Mouse (Mus musculus) Patski (cell line): Measurements from ENCODE around the gene Dclk1. TPM values are rescaled to one million over a fixed set of nuclear protein-coding genes. Genes with fewer than 3 reads are reported as not detected.

ENCODE experiments used
- ATAC-seq: fragments of 100-300 bp; one replicate; pipeline ENCODE4 v1.8.0; 2021
- CTCF ChIA-PET: fragments of 350-600 bp; sonication (Branson Sonifier 250); formaldehyde crosslinking; loops from one replicate; lab custom pipeline; 2022; ENCODE audit warnings: inconsistent platforms; lab: Charles Lee
- POLR2A ChIA-PET: fragments of 350-600 bp; sonication (Branson Sonifier 250); formaldehyde crosslinking; loops from one replicate; lab custom pipeline; 2022; ENCODE audit warnings: antibody characterized with exemption, inconsistent platforms; lab: Charles Lee
- DNase-seq: peaks from one replicate; pipeline ENCODE4 v3.0.0-alpha.2; 2011; ENCODE audit warnings: low read depth, low spot score
- H3K27me3 ChIP-seq: fragments of 371-371 bp; one replicate; pipeline ENCODE4 v1.5.1; 2021
- CTCF ChIP-seq: fragments of 100-300 bp; IDR thresholded peaks from one replicate; pipeline ENCODE4 v1.5.1; 2021
- in situ Hi-C: fragments of 300-500 bp; cut with MboI; formaldehyde crosslinking; loops from 3 replicates; pipeline ENCODE4 v1.11.1; 2018; ENCODE audit warnings: low pct_unique_long_range_greater_than_20kb, mixed read lengths
- polyA plus RNA-seq: library from polyadenylated mRNA; unstranded; gene quantifications from one replicate; pipeline ENCODE4 v1.2.3, GENCODE M21; 2021

Gene Dclk1
- polyA plus RNA-seq, 1 experiment from 2014 or later = 16.7 TPM

- no peak for DNase-seq
- ATAC-seq = no peak
- POLR2A ChIA-PET = no interaction called here
- H3K27me3 ChIP-seq = no peaks in the 10 kb centered on the region
- in situ Hi-C loops = loop anchor here (5.0 kb wide), 1 partner anchor 474 kb away; no protein-coding TSS in a partner anchor
- CTCF ChIA-PET = no interaction called here
- no peak for TF ChIP-seq CTCF
These were observed 281.1 kb downstream of the Dclk1 start for GRCm38 (mm10) chr3:55523224-55523623.

- in situ Hi-C loops = loop anchor here (5.0 kb wide), 1 partner anchor 473 kb away; no protein-coding TSS in a partner anchor
- TF ChIP-seq CTCF = no peak
- DNase-seq = no peak
- no peak for ATAC-seq
- CTCF ChIA-PET = no interaction called here
- POLR2A ChIA-PET = no interaction called here
- no peaks in the 10 kb centered on the region for H3K27me3 ChIP-seq
These were observed 281.7 kb downstream of the Dclk1 start for GRCm38 (mm10) chr3:55523735-55524477.

- no peaks in the 10 kb centered on the region for H3K27me3 ChIP-seq
- DNase-seq (peak; percentile 94), ATAC-seq (peak; percentile 88)
- ChIA-PET CTCF (interaction anchor here (1.3 kb wide), 1 partner anchor 49 kb away, joined by 3 read pairs; no protein-coding TSS in a partner anchor), POLR2A (no interaction called here)
- in situ Hi-C loops = loop anchor here (5.0 kb wide), 1 partner anchor 473 kb away; no protein-coding TSS in a partner anchor
- no peak for TF ChIP-seq CTCF
These were observed 282.5 kb downstream of the Dclk1 start for GRCm38 (mm10) chr3:55524491-55525195.

- DNase-seq (no peak), ATAC-seq (no peak)
- no peaks in the 10 kb centered on the region for H3K27me3 ChIP-seq
- ChIA-PET CTCF (no interaction called here), POLR2A (no interaction called here)
- in situ Hi-C loops = no loop called here
- TF ChIP-seq CTCF = no peak
These were observed 284.3 kb downstream of the Dclk1 start for GRCm38 (mm10) chr3:55526470-55526869.

GRCm38 (mm10) chr3:55527566-55527965 lies 285.4 kb downstream of the Dclk1 start:
- CTCF ChIA-PET = interaction anchor here (1.3 kb wide), 1 partner anchor 133 kb away, joined by 3 read pairs; no protein-coding TSS in a partner anchor
- in situ Hi-C loops = no loop called here
- TF ChIP-seq CTCF = no peak
- ATAC-seq = no peak
- no peaks in the 10 kb centered on the region for H3K27me3 ChIP-seq
- DNase-seq = no peak
- POLR2A ChIA-PET = no interaction called here

GRCm38 (mm10) chr3:55528012-55528411 lies 285.8 kb downstream of the Dclk1 start:
- no peak for DNase-seq
- in situ Hi-C loops = no loop called here
- H3K27me3 ChIP-seq = no peaks in the 10 kb centered on the region
- ATAC-seq = no peak
- POLR2A ChIA-PET = no interaction called here
- no peak for TF ChIP-seq CTCF
- CTCF ChIA-PET = interaction anchor here (1.3 kb wide), 1 partner anchor 132 kb away, joined by 3 read pairs; no protein-coding TSS in a partner anchor

- no peak for TF ChIP-seq CTCF
- ChIA-PET POLR2A (interaction anchor here (0.6 kb wide), 1 partner anchor 149 kb away, joined by 3 read pairs; no protein-coding TSS in a partner anchor), CTCF (interaction anchor here (0.6 to 1.8 kb wide), 4 partner anchors 9 to 1459 kb away, joined by 3 to 7 read pairs (median 4); no protein-coding TSS in a partner anchor)
- in situ Hi-C loops = no loop called here
- H3K27me3 ChIP-seq = no peaks in the 10 kb centered on the region
- no peak for ATAC-seq
- DNase-seq = no peak
These were observed 287.2 kb downstream of the Dclk1 start for GRCm38 (mm10) chr3:55529414-55529813.

- POLR2A ChIA-PET = no interaction called here
- no peaks in the 10 kb centered on the region for H3K27me3 ChIP-seq
- in situ Hi-C loops = no loop called here
- CTCF ChIA-PET = no interaction called here
- DNase-seq = no peak
- no peak for TF ChIP-seq CTCF
- no peak for ATAC-seq
These were observed 289.3 kb downstream of the Dclk1 start for GRCm38 (mm10) chr3:55531204-55532044.

- no peaks in the 10 kb centered on the region for H3K27me3 ChIP-seq
- in situ Hi-C loops = no loop called here
- ATAC-seq (no peak), DNase-seq (no peak)
- no peak for TF ChIP-seq CTCF
- ChIA-PET POLR2A (no interaction called here), CTCF (interaction anchor here (1.4 to 1.6 kb wide), 2 partner anchors 12 to 34 kb away, joined by 4 read pairs; no protein-coding TSS in a partner anchor)
These were observed 290.2 kb downstream of the Dclk1 start for GRCm38 (mm10) chr3:55532175-55532973.
